16 mouse cellular contexts compared by ENCODE assay signal in genomic region chr6:60870126-60870525, GRCm38 (mm10). TPM values are rescaled to one million over a fixed set of nuclear protein-coding genes. Genes with fewer than 3 reads are reported as not detected.
DNase-seq lines count a peak whose midpoint lies in the region; ATAC-seq and TF ChIP-seq lines count a peak whose summit lies in the region.
"Had no signal": no experiment of that assay in that cellular context is flagged by ENCODE, and none has a peak within 500 bp of the region (broad histone marks: within the 10 kb centered on the region; RNA-seq: fewer than 3 reads in every experiment).

No protein-coding gene starts in this region.

- H3K9ac ChIP-seq in forebrain, embryonic 15.5 days (replicated peaks): no peak overlapping the region

- no peak for DNase-seq in forebrain, embryonic 10.5 days (ENCODE audit: extremely low spot score, low spot score)
- peak; percentile 8 to 11 for DNase-seq in right cerebral cortex, adult 2 months (ENCODE audit: low spot score in 2 of 2)
- no peak for DNase-seq in right cerebral cortex, postnatal 36 days (ENCODE audit: low spot score in 2 of 2)
- DNase-seq in layer of hippocampus, adult 2 months (ENCODE audit: low spot score in 2 of 2): peak; percentile 50 to 61
- no peak for DNase-seq in gastrocnemius, postnatal 14 days
- no peak for DNase-seq in spleen, postnatal 36 days (ENCODE audit: low spot score in 2 of 2)
- DNase-seq: cerebellum, adult 9-10 months; heart, postnatal 36 days; kidney, adult 8-10 months; thymus, postnatal 25 days had no signal

- no peaks in the 10 kb centered on the region for H3K36me3 ChIP-seq in forebrain, embryonic 15.5 days
- H3K36me3 ChIP-seq in forebrain, embryonic 10.5 days (replicated peaks): no peaks in the 10 kb centered on the region
- H3K36me3 ChIP-seq: heart, embryonic 10.5 days had no signal

- TF ChIP-seq CTCF in layer of hippocampus, adult 2 months (conservative IDR thresholded peaks at IDR 0.05): no peak

- no peak overlapping the region for H3K4me2 ChIP-seq in forebrain, embryonic 15.5 days (replicated peaks)
- H3K4me2 ChIP-seq: liver, embryonic 11.5 days had no signal

- H3K27me3 ChIP-seq in forebrain, embryonic 15.5 days: no peaks in the 10 kb centered on the region
- H3K27me3 ChIP-seq in forebrain, embryonic 10.5 days (ENCODE audit: poor library complexity, severe bottlenecking): no peaks in the 10 kb centered on the region

- H3K4me3 ChIP-seq in forebrain, embryonic 15.5 days: no peak overlapping the region
- no peak overlapping the region for H3K4me3 ChIP-seq in forebrain, embryonic 10.5 days
- H3K4me3 ChIP-seq in layer of hippocampus, adult 2 months: no peak overlapping the region
- H3K4me3 ChIP-seq: heart, embryonic 10.5 days; myocyte had no signal

- H3K4me1 ChIP-seq in forebrain, embryonic 15.5 days: peaks cover 6% of the 10 kb centered on the region
- no peaks in the 10 kb centered on the region for H3K4me1 ChIP-seq in forebrain, embryonic 10.5 days
- H3K4me1 ChIP-seq: heart, embryonic 10.5 days had no signal

- 18% methylated on average over 1 of the region's 1 CpGs for WGBS in forebrain, embryonic 15.5 days
- 65% methylated on average over 1 of the region's 1 CpGs for WGBS in forebrain, embryonic 10.5 days

- no peaks in the 10 kb centered on the region for H3K9me3 ChIP-seq in forebrain, embryonic 15.5 days
- no peaks in the 10 kb centered on the region for H3K9me3 ChIP-seq in forebrain, embryonic 10.5 days
- H3K9me3 ChIP-seq: heart, embryonic 10.5 days had no signal

- peak; percentile 85 for ATAC-seq in forebrain, embryonic 15.5 days (replicated peaks)
- ATAC-seq: activated CD4-positive, CD25-positive, alpha-beta regulatory T cell, adult 4 months; lung, postnatal 0 days had no signal

- 0 out of 2 replicates have a peak overlapping the region, but pooled peaks have one; percentile 43 for H3K27ac ChIP-seq in forebrain, embryonic 15.5 days (replicated peaks)
- no peak overlapping the region for H3K27ac ChIP-seq in forebrain, embryonic 10.5 days
- H3K27ac ChIP-seq in layer of hippocampus, adult 2 months: peak overlapping the region; percentile 90
- H3K27ac ChIP-seq: heart, embryonic 10.5 days had no signal

- intact Hi-C loops in gastrocnemius, postnatal 14 days (cut with DNase I; ENCODE audit: low total_unique reads): no loop called here

RNA-seq across cellular contexts. Expression of gene Snca, which starts 40.5 kb away (rescaled TPM):
- polyA plus RNA-seq in forebrain, embryonic 15.5 days (2015; fragmentation: Nextera tagmentation; extraction: Ambion mirVana): 115 and 117 TPM in 2 replicates
- 13.5 and 19.5 TPM in 2 replicates for polyA plus RNA-seq in forebrain, embryonic 10.5 days (2016; fragmentation: Nextera tagmentation; extraction: Ambion mirVana)
- total RNA-seq in layer of hippocampus, adult 2 months (2021): 100 to 1,000 TPM; 473 to 525 TPM
- total RNA-seq in gastrocnemius, postnatal 14 days (2021): 1 to 10 TPM; 3.5 to 4.2 TPM

RNA-seq across cellular contexts. Expression of gene Mmrn1, which starts 54.6 kb away (rescaled TPM):
- 1.6 and 1.7 TPM in 2 replicates for polyA plus RNA-seq in forebrain, embryonic 15.5 days (2015; fragmentation: Nextera tagmentation; extraction: Ambion mirVana)
- polyA plus RNA-seq in forebrain, embryonic 10.5 days (2016; fragmentation: Nextera tagmentation; extraction: Ambion mirVana): 5.4 and 5.9 TPM in 2 replicates
- not detected for total RNA-seq in layer of hippocampus, adult 2 months (2021)
- total RNA-seq in gastrocnemius, postnatal 14 days (2021): 1 to 10 TPM in 1 of 2 experiments, under 1 TPM in 1; 0.86 to 1.4 TPM
- polyA plus RNA-seq: activated CD4-positive, CD25-positive, alpha-beta regulatory T cell, adult 4 months; myocyte had no signal

Comparison
In these comparisons a context has a peak if more than half of its experiments do, and no peak if none do; other contexts are left out.
1. DNase-seq: peak in right cerebral cortex, adult 2 months (2 of 2) and layer of hippocampus, adult 2 months (2 of 2); none in forebrain, embryonic 10.5 days (single experiment), right cerebral cortex, postnatal 36 days (0 of 2), gastrocnemius, postnatal 14 days (single experiment) and spleen, postnatal 36 days (0 of 2).
2. RNA of gene Snca, which starts 40.5 kb away (total RNA-seq): 473 to 525 TPM in layer of hippocampus, adult 2 months; 3.5 to 4.2 TPM in gastrocnemius, postnatal 14 days; every median in the first group is over 10 times any median in the second.